Mouse (Mus musculus): ENCODE data around the gene Nynrin. TPM values are rescaled to one million over a fixed set of nuclear protein-coding genes. Genes with fewer than 3 reads are reported as not detected.
A peak's percentile ranks its signal among the peaks of the same experiment; 100 is the strongest.

Gene Nynrin
- polyA plus RNA-seq, 1 experiment from 2014 or later = 19.4 TPM

DNA sequence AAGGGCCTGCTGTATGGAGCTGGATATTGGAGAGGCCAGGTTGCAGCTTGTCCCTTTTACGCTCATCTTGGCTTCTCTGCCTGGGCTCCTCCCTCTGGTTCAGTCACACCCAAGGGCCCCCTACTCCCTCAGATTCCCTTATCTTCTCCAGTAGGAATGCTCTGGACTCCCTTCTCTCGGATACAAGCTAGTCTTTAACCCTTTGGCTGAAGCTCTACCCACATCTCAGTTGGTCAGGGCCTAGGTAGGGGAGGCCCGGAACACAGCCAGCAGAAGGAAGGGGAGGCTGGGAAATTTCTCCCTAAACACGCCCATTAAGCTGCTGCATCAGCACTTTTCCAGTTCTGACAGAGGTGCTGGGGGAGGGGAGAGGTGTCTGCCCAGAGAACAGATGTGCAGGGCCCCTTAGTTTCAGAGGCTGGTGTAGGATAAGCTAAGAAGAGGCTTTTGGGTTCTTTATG is 1.3 kb downstream of the Nynrin start:
- Histone ChIP-seq H3K27ac (ENCODE audit: low read depth) (peak overlapping the region; percentile 97), H3K36me3 (ENCODE audit: insufficient read depth) (peaks cover 11% of the 10 kb centered on the region), H3K27me3 (ENCODE audit: insufficient read depth, low read length) (no peaks in the 10 kb centered on the region), H3K4me1 (ENCODE audit: insufficient read depth) (peaks cover 25% of the 10 kb centered on the region), H3K9ac (peak overlapping the region; percentile 81), H3K4me3 (ENCODE audit: low read depth, low read length) (peak overlapping the region; percentile 72), H3K4me2 (peak overlapping the region; percentile 76), H3K9me3 (ENCODE audit: low read depth, low read length) (no peaks in the 10 kb centered on the region)
- peak; percentile 86 for DNase-seq
- 0% methylated on average over 4 of the region's 4 CpGs for WGBS
- TF ChIP-seq CTCF (IDR thresholded peaks at IDR 0.05; ENCODE audit: low read depth) = no peak
- ATAC-seq (ENCODE audit: insufficient read depth) = peak; percentile 25

DNA sequence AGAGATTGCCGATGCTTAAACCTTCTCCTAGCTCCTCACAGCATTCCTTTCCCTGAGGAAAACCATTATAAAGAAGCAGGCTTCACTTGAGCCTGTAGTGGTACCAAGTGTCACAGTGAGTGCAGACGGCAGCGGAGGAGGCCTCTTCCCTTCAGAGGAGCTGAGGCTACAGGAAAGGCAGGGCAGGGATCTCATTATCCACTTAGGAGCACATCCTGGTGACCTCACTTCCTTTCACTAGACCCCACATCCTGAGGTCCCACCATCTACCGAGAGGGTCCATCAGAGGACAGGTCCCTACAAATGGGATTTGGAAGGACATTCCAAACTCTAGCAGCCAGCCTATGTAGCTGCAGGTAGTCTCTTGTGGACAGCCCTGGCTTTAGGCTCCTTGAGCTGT is 3.8 kb downstream of the Nynrin start:
- TF ChIP-seq CTCF (IDR thresholded peaks at IDR 0.05; ENCODE audit: low read depth) = no peak
- peaks cover 17% of the 10 kb centered on the region for H3K4me1 ChIP-seq (ENCODE audit: insufficient read depth)
- ATAC-seq (ENCODE audit: insufficient read depth) = no peak
- no peak overlapping the region; the same call in 1 of the 2 replicates for H3K9ac ChIP-seq
- H3K36me3 ChIP-seq (ENCODE audit: insufficient read depth) = peaks cover 14% of the 10 kb centered on the region
- H3K4me2 ChIP-seq = peak overlapping the region; percentile 50
- H3K9me3 ChIP-seq (ENCODE audit: low read depth, low read length) = no peaks in the 10 kb centered on the region
- DNase-seq = peak; percentile 24
- no peaks in the 10 kb centered on the region for H3K27me3 ChIP-seq (ENCODE audit: insufficient read depth, low read length)
- WGBS = 35% methylated on average over 4 of the region's 4 CpGs
- no peak overlapping the region for H3K27ac ChIP-seq (ENCODE audit: low read depth)
- peak overlapping the region; percentile 15 for H3K4me3 ChIP-seq (ENCODE audit: low read depth, low read length)

DNA sequence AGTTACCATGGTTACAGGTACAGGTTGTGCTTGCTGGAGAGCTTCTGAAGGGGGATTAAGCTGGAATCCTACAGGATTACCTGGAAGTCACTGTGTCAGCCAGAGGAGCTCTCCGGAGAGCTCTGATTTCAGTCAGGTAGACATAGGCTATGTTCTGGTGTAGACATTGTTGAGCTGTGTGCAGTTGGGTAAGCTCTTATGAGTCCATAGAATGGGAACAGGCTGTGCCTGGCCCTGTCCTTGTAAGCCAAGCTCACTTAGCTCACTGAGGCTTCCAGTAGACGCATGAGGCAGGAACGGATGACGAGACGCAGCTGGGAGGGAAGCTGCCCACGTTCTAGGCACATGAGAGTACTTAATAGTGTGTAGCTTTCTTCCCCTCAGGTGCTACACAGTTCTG is 8.4 kb downstream of the Nynrin start:
- ATAC-seq (ENCODE audit: insufficient read depth) (no peak), DNase-seq (no peak)
- Histone ChIP-seq H3K36me3 (ENCODE audit: insufficient read depth) (peaks cover 57% of the 10 kb centered on the region), H3K9ac (peak overlapping the region; percentile 20; the same call in 1 of the 2 replicates), H3K9me3 (ENCODE audit: low read depth, low read length) (no peaks in the 10 kb centered on the region), H3K4me3 (ENCODE audit: low read depth, low read length) (no peak overlapping the region), H3K4me1 (ENCODE audit: insufficient read depth) (peaks cover 6% of the 10 kb centered on the region), H3K27ac (ENCODE audit: low read depth) (peak overlapping the region; percentile 36; the same call in 1 of the 2 replicates), H3K27me3 (ENCODE audit: insufficient read depth, low read length) (no peaks in the 10 kb centered on the region), H3K4me2 (no peak overlapping the region)
- WGBS = 57% methylated on average over 6 of the region's 6 CpGs
- TF ChIP-seq CTCF (IDR thresholded peaks at IDR 0.05; ENCODE audit: low read depth) = no peak

DNA sequence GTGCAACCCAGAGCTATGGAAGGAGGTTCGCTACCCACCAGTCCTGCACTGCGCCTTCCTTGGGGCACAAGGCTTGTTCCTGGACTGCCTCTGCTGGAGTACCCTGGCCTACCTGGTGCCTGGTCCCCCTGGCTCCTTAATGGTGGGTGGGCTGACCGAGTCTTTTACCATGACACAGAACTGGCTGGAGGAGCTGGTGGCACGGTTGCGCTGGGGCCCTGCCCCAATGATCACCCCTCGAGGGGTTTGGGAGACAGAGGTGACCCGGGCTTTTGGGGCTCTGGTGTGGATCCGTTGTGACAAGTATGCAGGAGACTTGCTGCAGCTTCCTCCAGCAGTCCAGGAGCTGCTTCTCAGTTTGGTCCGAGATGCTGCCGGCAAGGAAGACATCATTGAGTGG is 9.2 kb downstream of the Nynrin start:
- DNase-seq (no peak), ATAC-seq (ENCODE audit: insufficient read depth) (no peak)
- Histone ChIP-seq H3K9ac (no peak overlapping the region), H3K4me2 (no peak overlapping the region), H3K9me3 (ENCODE audit: low read depth, low read length) (no peaks in the 10 kb centered on the region), H3K36me3 (ENCODE audit: insufficient read depth) (peaks cover 57% of the 10 kb centered on the region), H3K4me1 (ENCODE audit: insufficient read depth) (peaks cover 2% of the 10 kb centered on the region), H3K27me3 (ENCODE audit: insufficient read depth, low read length) (no peaks in the 10 kb centered on the region), H3K27ac (ENCODE audit: low read depth) (no peak overlapping the region), H3K4me3 (ENCODE audit: low read depth, low read length) (no peak overlapping the region)
- 85% methylated on average over 10 of the region's 10 CpGs for WGBS
- no peak for TF ChIP-seq CTCF (IDR thresholded peaks at IDR 0.05; ENCODE audit: low read depth)

DNA sequence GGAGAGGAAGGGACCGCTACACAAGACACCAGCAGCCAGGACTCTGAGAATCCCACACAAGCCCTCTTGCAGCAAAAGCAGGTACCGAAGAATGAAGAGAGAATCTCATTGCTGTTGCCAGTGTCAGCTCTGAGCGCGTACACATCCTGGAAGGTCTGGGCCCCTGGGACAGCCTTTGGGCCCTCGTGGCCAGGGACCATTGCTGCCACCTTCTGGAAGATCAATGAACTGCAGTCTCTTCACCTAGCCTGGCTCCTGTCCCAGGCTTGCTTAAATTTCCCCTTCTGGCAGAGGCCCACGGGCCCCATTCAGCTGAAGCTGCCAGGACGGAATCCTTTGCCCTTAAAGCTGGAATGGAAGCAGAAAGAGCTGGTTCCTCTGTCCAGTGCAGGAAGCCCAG is 10.0 kb downstream of the Nynrin start:
- DNase-seq = peak; percentile 93
- no peaks in the 10 kb centered on the region for H3K27me3 ChIP-seq (ENCODE audit: insufficient read depth, low read length)
- H3K27ac ChIP-seq (ENCODE audit: low read depth) = 0 out of 2 replicates have a peak overlapping the region, but pooled peaks have one; percentile 5
- H3K4me2 ChIP-seq = no peak overlapping the region
- 20% methylated on average over 7 of the region's 7 CpGs for WGBS
- no peaks in the 10 kb centered on the region for H3K9me3 ChIP-seq (ENCODE audit: low read depth, low read length)
- peak; percentile 98 for TF ChIP-seq CTCF (IDR thresholded peaks at IDR 0.05; ENCODE audit: low read depth)
- ATAC-seq (ENCODE audit: insufficient read depth) = peak; percentile 73; the same call in 1 of the 2 replicates
- no peaks in the 10 kb centered on the region for H3K4me1 ChIP-seq (ENCODE audit: insufficient read depth)
- H3K4me3 ChIP-seq (ENCODE audit: low read depth, low read length) = no peak overlapping the region
- no peak overlapping the region for H3K9ac ChIP-seq
- peaks cover 62% of the 10 kb centered on the region for H3K36me3 ChIP-seq (ENCODE audit: insufficient read depth)

DNA sequence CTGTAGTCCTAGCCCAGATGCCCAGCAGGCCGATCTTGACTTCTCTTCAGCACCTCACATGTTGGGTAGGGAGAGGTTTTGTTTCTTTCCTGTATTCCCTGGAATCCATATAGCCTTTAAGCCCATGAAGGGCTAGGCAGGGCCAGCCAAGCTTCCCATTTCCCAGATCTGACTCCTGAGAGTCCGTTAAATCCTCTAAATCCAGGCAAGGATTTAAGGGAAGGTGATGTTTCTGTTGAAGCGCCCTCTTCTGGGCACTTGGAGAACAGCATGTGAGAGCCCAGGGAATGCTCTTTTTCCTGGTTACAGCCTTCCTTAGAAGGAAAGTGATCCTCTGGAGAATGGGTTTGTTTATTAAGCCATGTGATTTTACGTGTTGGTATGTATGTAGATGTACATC is 13.2 kb downstream of the Nynrin start:
- DNase-seq = peak; percentile 88
- H3K9me3 ChIP-seq (ENCODE audit: low read depth, low read length) = no peaks in the 10 kb centered on the region
- ATAC-seq (ENCODE audit: insufficient read depth) = no peak
- no peaks in the 10 kb centered on the region for H3K27me3 ChIP-seq (ENCODE audit: insufficient read depth, low read length)
- peaks cover 92% of the 10 kb centered on the region for H3K36me3 ChIP-seq (ENCODE audit: insufficient read depth)
- peak; percentile 87 for TF ChIP-seq CTCF (IDR thresholded peaks at IDR 0.05; ENCODE audit: low read depth)
- no peak overlapping the region for H3K9ac ChIP-seq
- no peaks in the 10 kb centered on the region for H3K4me1 ChIP-seq (ENCODE audit: insufficient read depth)
- 42% methylated on average over 4 of the region's 4 CpGs for WGBS
- no peak overlapping the region for H3K4me2 ChIP-seq
- no peak overlapping the region for H3K27ac ChIP-seq (ENCODE audit: low read depth)
- no peak overlapping the region for H3K4me3 ChIP-seq (ENCODE audit: low read depth, low read length)

DNA sequence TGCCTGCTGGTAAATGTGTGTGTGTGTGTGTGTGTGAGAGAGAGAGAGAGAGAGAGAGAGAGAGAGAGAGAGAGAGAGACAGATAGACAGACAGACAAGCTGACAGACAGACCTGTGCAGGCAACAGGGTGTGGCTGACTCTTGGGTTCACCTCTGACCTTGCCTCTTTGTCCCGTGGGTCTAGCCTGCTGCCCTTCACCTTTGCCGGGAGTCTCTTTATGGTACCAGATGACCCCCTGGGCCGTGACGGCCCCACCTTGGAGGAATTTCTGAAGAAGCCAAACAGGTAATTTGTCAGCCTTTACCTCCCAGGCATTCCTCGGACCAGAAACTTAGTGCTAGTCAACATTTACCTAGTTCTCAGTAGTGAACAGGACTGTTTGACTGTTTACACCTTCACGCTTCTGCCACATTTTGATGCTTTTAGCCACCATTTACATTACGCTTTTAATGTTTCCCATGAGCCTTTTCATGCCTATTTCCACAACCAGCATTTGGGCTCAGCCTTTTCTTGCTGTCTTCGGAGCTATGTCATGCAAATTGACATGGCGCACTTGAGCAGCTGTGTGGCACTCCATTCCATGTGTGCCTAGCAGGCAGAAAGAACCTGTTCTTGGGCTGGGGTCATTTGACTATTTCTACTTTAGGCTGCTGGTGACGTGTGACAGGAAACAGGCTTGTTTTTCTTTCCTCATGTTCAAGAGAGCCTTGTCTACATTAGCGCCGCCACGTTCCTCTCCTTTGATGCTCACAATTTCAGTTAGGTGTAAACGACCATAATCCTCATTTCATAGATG is 14.6 kb downstream of the Nynrin start:
- Histone ChIP-seq H3K9me3 (ENCODE audit: low read depth, low read length) (no peaks in the 10 kb centered on the region), H3K4me3 (ENCODE audit: low read depth, low read length) (no peak overlapping the region), H3K9ac (no peak overlapping the region), H3K36me3 (ENCODE audit: insufficient read depth) (peaks cover 98% of the 10 kb centered on the region), H3K27me3 (ENCODE audit: insufficient read depth, low read length) (no peaks in the 10 kb centered on the region), H3K4me2 (no peak overlapping the region), H3K4me1 (ENCODE audit: insufficient read depth) (0 out of 2 replicates have a peak, but pooled peaks cover 5% of the 10 kb centered on the region), H3K27ac (ENCODE audit: low read depth) (no peak overlapping the region)
- 81% methylated on average over 14 of the region's 14 CpGs for WGBS
- TF ChIP-seq CTCF (IDR thresholded peaks at IDR 0.05; ENCODE audit: low read depth) = no peak
- no peak for ATAC-seq (ENCODE audit: insufficient read depth)
- DNase-seq = no peak

All from lung, embryonic 14.5 days (tissue).